Mouse (Mus musculus): ENCODE results near the gene Kbtbd12. TPM values are rescaled to one million over a fixed set of nuclear protein-coding genes. Genes with fewer than 3 reads are reported as not detected.

Kbtbd12 gene
- polyA plus RNA-seq, 1 experiment from 2014 or later: not detected

Other genes starting within 250 kb of the Kbtbd12 start
- 41.3 and 48.5 TPM in 2 replicates for gene Eefsec, start 191.4 kb downstream of the Kbtbd12 start, polyA plus RNA-seq (2014; fragmentation: Nextera tagmentation; extraction: Ambion mirVana)
- gene Ruvbl1, start 172.5 kb downstream of the Kbtbd12 start, polyA plus RNA-seq (2014; fragmentation: Nextera tagmentation; extraction: Ambion mirVana): 166 and 175 TPM in 2 replicates
- 199 and 202 TPM in 2 replicates for gene Sec61a1, start 119.0 kb downstream of the Kbtbd12 start, polyA plus RNA-seq (2014; fragmentation: Nextera tagmentation; extraction: Ambion mirVana)
- gene Mgll, start 86.5 kb upstream of the Kbtbd12 start, polyA plus RNA-seq (2014; fragmentation: Nextera tagmentation; extraction: Ambion mirVana): 4.1 and 4.4 TPM in 2 replicates
- gene Abtb1, start 204.0 kb upstream of the Kbtbd12 start, polyA plus RNA-seq (2014; fragmentation: Nextera tagmentation; extraction: Ambion mirVana): 14.4 and 15.3 TPM in 2 replicates
- gene Podxl2, start 237.1 kb upstream of the Kbtbd12 start, polyA plus RNA-seq (2014; fragmentation: Nextera tagmentation; extraction: Ambion mirVana): 109 and 115 TPM in 2 replicates